Mouse (Mus musculus) cerebellum, adult 9-10 months (tissue): ENCODE measurements at regions not wholly inside any gene's neighbourhood (a gene's known extent, or its start where the extent isn't known, plus 50 kb on each side); places are given as distances from the start of the nearest gene placed in this dataset.
"Not testable (repeated sequence)": the region's sequence is repeated elsewhere in the genome, so short reads cannot be mapped to it uniquely, and the experiment has no call there.

Experiments used
- DNase-seq: peaks from one replicate; pipeline ENCODE4 v3.0.0; 2022

- not testable (repeated sequence) for DNase-seq
These were observed 455.5 kb downstream of the Plxdc2 start for GRCm38 (mm10) chr2:16811401-16812281.

- no peak for DNase-seq
These were observed 464.3 kb downstream of the Plxdc2 start for GRCm38 (mm10) chr2:16820442-16820841.

DNA sequence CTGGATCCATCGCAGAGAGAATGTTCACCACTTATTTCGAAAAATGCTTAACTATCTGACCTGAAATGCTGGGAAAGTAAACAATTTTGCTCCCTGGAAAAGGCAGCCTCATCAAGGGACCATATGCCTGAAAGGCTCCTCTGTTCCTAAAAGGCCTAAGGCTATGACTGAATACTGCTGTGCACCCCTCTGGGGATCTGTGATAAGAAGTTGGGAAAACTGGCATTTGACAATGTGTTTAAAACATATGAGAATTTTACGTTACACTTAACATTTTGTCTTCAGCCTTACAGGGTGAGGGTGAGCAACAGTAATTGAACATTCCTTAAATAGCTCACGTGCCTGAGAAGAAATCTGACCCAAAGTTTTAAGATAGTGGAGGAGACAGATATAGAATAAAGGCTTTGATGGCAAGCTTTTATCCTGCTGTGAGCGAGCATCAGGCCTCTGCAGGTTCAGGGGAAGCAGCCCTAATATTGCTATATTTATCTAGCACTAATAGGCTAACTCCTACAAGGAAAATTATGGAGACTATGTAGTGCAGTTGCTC, 468.7 kb downstream of the Plxdc2 start:
- no peak for DNase-seq

GRCm38 (mm10) chr2:16827266-16827665, 471.2 kb downstream of the Plxdc2 start:
- no peak for DNase-seq

- no peak for DNase-seq
These were observed 479.9 kb downstream of the Plxdc2 start for GRCm38 (mm10) chr2:16835960-16836359.

- no peak for DNase-seq
These were observed 482.6 kb downstream of the Plxdc2 start for GRCm38 (mm10) chr2:16838718-16839117.

- DNase-seq = peak; percentile 73
These were observed 493.8 kb downstream of the Plxdc2 start for GRCm38 (mm10) chr2:16849916-16850315.

- DNase-seq = no peak
These were observed 504.0 kb downstream of the Plxdc2 start for GRCm38 (mm10) chr2:16860056-16860455.

DNA sequence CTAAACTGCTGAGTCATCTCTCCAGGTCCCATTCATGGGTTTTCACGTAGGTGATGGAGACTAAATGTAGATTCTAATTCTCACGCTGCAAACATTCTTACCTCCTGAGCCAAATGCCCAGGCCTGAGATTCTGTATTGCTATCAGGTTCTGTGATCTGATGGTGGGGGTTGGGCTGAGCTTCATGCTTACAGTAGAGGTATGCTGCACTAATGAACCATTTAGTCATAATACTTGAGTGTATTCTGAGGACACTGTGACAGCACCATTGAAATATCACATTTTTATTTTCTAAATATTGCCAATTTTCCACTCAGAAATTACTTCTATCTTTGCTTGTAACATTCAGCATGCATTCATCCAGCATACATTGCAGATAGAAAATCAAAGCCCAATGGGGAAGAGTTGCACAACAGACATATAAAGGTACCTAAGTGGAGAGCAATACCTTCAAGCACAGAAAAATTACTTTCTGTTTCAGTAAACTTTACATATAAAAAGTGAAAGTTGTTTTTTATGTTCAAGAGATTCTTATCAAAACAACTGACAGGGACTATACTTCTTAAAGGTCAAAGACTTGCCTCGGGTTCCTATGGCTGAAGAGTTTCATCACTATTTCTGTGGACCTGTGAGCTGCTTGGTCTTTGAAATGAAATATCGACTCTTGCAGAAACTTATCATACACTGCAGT, 510.2 kb downstream of the Plxdc2 start:
- DNase-seq = no peak

DNA sequence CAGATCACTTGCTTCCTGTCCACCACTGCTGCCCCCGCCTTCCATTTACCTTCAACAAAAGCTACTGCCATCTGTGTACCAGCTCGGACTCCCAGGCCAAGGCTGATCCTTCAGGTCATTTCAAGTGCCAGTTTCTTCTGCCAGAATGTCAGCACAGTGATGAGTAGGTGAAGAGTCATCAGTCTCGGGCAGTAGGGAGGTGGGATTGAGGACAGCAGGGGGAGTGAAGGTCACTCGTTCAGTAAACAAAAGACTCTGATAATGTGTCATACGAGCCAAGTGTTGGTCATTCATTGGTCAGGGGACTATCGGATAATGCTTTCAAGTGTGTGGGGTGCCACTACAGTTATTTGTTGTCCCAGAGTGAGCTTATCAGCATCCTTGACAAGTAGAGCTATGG, 536.3 kb downstream of the Plxdc2 start:
- DNase-seq = not testable (repeated sequence)

- no peak for DNase-seq
These were observed 553.3 kb downstream of the Plxdc2 start for GRCm38 (mm10) chr2:16909246-16910038.

DNA sequence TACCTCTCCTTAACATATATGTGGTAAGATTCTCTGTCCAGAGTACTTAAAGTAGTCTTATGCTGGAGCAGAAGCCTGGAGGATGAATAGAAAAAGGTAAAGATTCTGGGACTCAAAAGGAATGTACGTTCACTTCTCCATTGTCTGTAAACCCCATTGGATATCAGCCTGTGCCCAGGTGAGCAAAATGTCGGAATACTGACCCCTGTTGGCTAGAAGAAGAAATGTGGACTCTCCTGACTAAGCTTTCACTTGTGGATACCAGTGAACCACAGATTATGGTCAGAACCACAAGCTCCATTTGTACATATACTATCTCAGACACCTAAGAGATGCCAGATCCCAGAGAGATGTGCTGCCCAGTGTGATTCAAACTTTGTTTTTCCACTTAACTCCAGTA, 558.5 kb downstream of the Plxdc2 start:
- peak; percentile 11 for DNase-seq

- no peak for DNase-seq
These were observed 573.9 kb downstream of the Plxdc2 start for GRCm38 (mm10) chr2:16929974-16930373.

DNA sequence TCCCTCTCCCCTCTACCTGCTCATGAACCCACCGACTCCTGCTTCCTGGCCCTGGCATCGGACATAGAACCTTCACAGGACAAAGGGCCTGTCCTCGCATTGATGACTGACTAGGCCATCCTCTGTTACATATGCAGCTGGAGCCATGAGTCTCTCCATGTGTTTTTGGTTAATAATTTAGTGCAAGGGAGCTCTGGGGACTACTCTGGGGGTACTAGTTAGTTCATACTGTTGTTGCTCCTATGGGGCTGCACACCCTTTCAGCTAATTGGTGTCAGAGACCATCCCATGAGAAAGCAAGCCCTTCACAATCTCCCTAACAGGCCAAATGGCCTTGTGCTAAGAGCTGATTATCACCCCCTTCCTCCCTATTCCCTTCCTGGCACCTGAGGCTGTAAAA, 603.3 kb downstream of the Plxdc2 start:
- DNase-seq = no peak

DNA sequence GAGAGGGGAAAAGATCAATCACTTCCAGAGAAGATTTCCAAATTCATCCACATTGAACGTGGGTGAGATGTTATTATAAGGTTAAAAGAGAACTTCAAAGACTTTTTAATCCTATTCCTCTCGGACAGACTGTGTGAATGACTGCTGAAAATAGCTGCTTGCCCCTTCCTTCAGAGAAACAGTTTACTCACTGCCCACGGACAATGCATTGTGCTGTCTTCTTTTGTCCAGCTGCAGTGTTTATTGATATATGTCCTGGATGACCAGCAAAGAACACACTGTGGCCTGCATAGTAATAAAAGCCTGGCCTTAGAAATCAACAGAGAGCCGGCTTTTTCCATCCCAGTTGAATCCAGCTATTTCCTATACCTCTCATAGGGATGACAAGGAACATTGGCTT, 621.3 kb downstream of the Plxdc2 start:
- DNase-seq = no peak

- no peak for DNase-seq
These were observed 626.7 kb downstream of the Plxdc2 start for GRCm38 (mm10) chr2:16982823-16983222.

- DNase-seq = no peak
These were observed 627.6 kb downstream of the Plxdc2 start for GRCm38 (mm10) chr2:16983583-16984221.
